8 mouse cellular contexts compared by ENCODE assay signal in the genomic region with DNA sequence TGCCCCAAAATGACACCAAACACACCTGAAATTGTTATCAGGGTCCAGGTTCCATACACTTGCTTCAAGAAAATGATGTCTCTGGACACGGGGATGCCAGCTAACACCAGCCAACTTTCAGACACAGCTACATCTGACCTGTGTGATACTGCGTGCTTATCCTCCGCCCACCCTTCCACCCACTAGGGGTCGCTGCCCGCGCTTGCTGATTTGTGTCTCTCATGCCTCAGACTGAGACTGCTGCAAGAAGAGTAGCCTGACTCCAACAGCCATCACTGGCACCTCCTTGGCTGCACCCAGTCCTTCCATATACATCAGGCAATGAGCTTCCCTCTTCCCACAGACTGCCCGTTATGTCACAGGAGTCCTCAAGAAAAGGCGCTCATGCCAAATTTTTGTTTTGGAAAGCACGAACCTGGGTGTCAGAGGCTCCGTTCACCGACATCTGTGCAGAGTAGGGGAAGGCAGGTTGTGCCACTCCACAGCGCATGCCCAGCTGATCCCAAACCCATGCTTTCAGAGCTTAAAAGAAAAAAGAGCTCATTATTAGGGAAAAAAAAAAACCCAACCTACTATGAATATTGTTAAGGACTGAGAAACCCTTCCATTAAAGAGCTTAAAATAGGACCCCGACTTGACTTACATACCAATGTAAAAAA. TPM values are rescaled to one million over a fixed set of nuclear protein-coding genes. Genes with fewer than 3 reads are reported as not detected.
A peak's percentile ranks its signal among the peaks of the same experiment; 100 is the strongest.
DNase-seq lines count a peak whose midpoint lies in the region; ATAC-seq lines count a peak whose summit lies in the region.

No protein-coding gene starts in this region.

- H3K36me3 ChIP-seq in liver, embryonic 12.5 days, result no peaks in the 10 kb centered on the region
- 0 out of 2 replicates have a peak, but pooled peaks cover 2% of the 10 kb centered on the region for H3K36me3 ChIP-seq in forebrain, embryonic 16.5 days (ENCODE audit: control insufficient read depth, insufficient read depth)
- H3K36me3 ChIP-seq in intestine, embryonic 15.5 days, result no peaks in the 10 kb centered on the region
- H3K36me3 ChIP-seq in midbrain, embryonic 16.5 days (ENCODE audit: control insufficient read depth, insufficient read depth, low read length), result no peaks in the 10 kb centered on the region

- H3K9me3 ChIP-seq in liver, embryonic 12.5 days (replicated peaks), result no peaks in the 10 kb centered on the region
- H3K9me3 ChIP-seq in forebrain, embryonic 16.5 days (ENCODE audit: control insufficient read depth, low read length), result no peaks in the 10 kb centered on the region
- no peaks in the 10 kb centered on the region for H3K9me3 ChIP-seq in intestine, embryonic 15.5 days
- no peaks in the 10 kb centered on the region for H3K9me3 ChIP-seq in midbrain, embryonic 16.5 days (replicated peaks; ENCODE audit: control insufficient read depth, low read length, poor library complexity, severe bottlenecking)

- no peak overlapping the region for H3K4me2 ChIP-seq in liver, embryonic 12.5 days
- peak overlapping the region; percentile 27 for H3K4me2 ChIP-seq in forebrain, embryonic 16.5 days (ENCODE audit: low read length)
- no peak overlapping the region for H3K4me2 ChIP-seq in intestine, embryonic 15.5 days (replicated peaks)
- H3K4me2 ChIP-seq in midbrain, embryonic 16.5 days (ENCODE audit: low read length), result peak overlapping the region; percentile 7; the same call in 1 of the 2 replicates

- ATAC-seq in liver, embryonic 12.5 days, result no peak
- peak; percentile 89 for ATAC-seq in forebrain, embryonic 16.5 days
- ATAC-seq in intestine, embryonic 15.5 days, result 0 out of 2 replicates have a peak, but pooled peaks have one; percentile 34
- peak; percentile 78 for ATAC-seq in midbrain, embryonic 16.5 days

- H3K4me3 ChIP-seq in liver, embryonic 12.5 days, result no peak overlapping the region
- no peak overlapping the region for H3K4me3 ChIP-seq in forebrain, embryonic 16.5 days (replicated peaks; ENCODE audit: low read length)
- no peak overlapping the region for H3K4me3 ChIP-seq in intestine, embryonic 15.5 days (replicated peaks)
- no peak overlapping the region for H3K4me3 ChIP-seq in midbrain, embryonic 16.5 days (ENCODE audit: low read depth, low read length)

- peak; percentile 65 for DNase-seq in liver
- peak; percentile 78 for DNase-seq in cerebellum, adult 11-12 months
- DNase-seq in left cerebral cortex, postnatal 25 days (ENCODE audit: low spot score in 2 of 2), result peak; percentile 80 to 91
- DNase-seq in testis, postnatal 10 days (ENCODE audit: low spot score), result peak; percentile 85

- 0 out of 2 replicates have a peak, but pooled peaks cover 3% of the 10 kb centered on the region for H3K4me1 ChIP-seq in liver, embryonic 12.5 days
- H3K4me1 ChIP-seq in forebrain, embryonic 16.5 days (replicated peaks; ENCODE audit: control insufficient read depth, insufficient read depth, low read length), result 0 out of 2 replicates have a peak, but pooled peaks cover 2% of the 10 kb centered on the region
- no peaks in the 10 kb centered on the region for H3K4me1 ChIP-seq in intestine, embryonic 15.5 days (replicated peaks)
- no peaks in the 10 kb centered on the region for H3K4me1 ChIP-seq in midbrain, embryonic 16.5 days (ENCODE audit: control insufficient read depth, insufficient read depth, low read length)

- no peak overlapping the region for H3K9ac ChIP-seq in liver, embryonic 12.5 days
- H3K9ac ChIP-seq in forebrain, embryonic 16.5 days (replicated peaks; ENCODE audit: low read depth, low read length), result no peak overlapping the region
- no peak overlapping the region for H3K9ac ChIP-seq in intestine, embryonic 15.5 days
- H3K9ac ChIP-seq in midbrain, embryonic 16.5 days (ENCODE audit: low read depth, low read length), result no peak overlapping the region

- no peaks in the 10 kb centered on the region; the same call in 1 of the 2 replicates for H3K27me3 ChIP-seq in liver, embryonic 12.5 days (replicated peaks)
- no peaks in the 10 kb centered on the region for H3K27me3 ChIP-seq in forebrain, embryonic 16.5 days (replicated peaks; ENCODE audit: control insufficient read depth, insufficient read depth, low read length)
- H3K27me3 ChIP-seq in intestine, embryonic 15.5 days (replicated peaks), result no peaks in the 10 kb centered on the region
- no peaks in the 10 kb centered on the region for H3K27me3 ChIP-seq in midbrain, embryonic 16.5 days (ENCODE audit: control insufficient read depth, insufficient read depth, low read depth, low read length)

- 40% methylated on average over 13 of the region's 13 CpGs for WGBS in liver, embryonic 12.5 days (ENCODE audit: insufficient replicate concordance)
- 30% methylated on average over 13 of the region's 13 CpGs for WGBS in forebrain, embryonic 16.5 days
- WGBS in intestine, embryonic 15.5 days, result 43% methylated on average over 13 of the region's 13 CpGs
- 40% methylated on average over 13 of the region's 13 CpGs for WGBS in midbrain, embryonic 16.5 days

- H3K27ac ChIP-seq in liver, embryonic 12.5 days, result no peak overlapping the region
- no peak overlapping the region for H3K27ac ChIP-seq in forebrain, embryonic 16.5 days (ENCODE audit: low read length)
- H3K27ac ChIP-seq in intestine, embryonic 15.5 days, result no peak overlapping the region
- H3K27ac ChIP-seq in midbrain, embryonic 16.5 days (ENCODE audit: low read length), result no peak overlapping the region

- intact Hi-C loops in left cerebral cortex, postnatal 25 days (cut with DNase I), result loop anchor here (2.0 kb wide), 2 partner anchors 42 to 890 kb away; partner anchors contain the start of gene Ube2ql1

RNA-seq across cellular contexts. Expression of gene Ube2ql1, which starts 43.2 kb away (rescaled TPM):
- polyA plus RNA-seq in liver, embryonic 12.5 days (2016; fragmentation: Nextera tagmentation; extraction: Ambion mirVana), result 0.18 and 0.21 TPM in 2 replicates
- 26.4 and 32.4 TPM in 2 replicates for polyA plus RNA-seq in forebrain, embryonic 16.5 days (2015; fragmentation: Nextera tagmentation; extraction: Ambion mirVana)
- 0.14 and 0.21 TPM in 2 replicates for polyA plus RNA-seq in intestine, embryonic 15.5 days (2015; fragmentation: Nextera tagmentation; extraction: Ambion mirVana)
- 100 to 1,000 TPM; 204 to 227 TPM for total RNA-seq in left cerebral cortex, postnatal 25 days (2021)
- 21.3 and 22.8 TPM in 2 replicates for polyA plus RNA-seq in midbrain, embryonic 16.5 days (2015; fragmentation: Nextera tagmentation; extraction: Ambion mirVana)

Comparison
In these comparisons a context has a peak if more than half of its experiments do, and no peak if none do; other contexts are left out.
1. H3K4me2 ChIP-seq: peak in forebrain, embryonic 16.5 days (single experiment) and midbrain, embryonic 16.5 days (single experiment); none in liver, embryonic 12.5 days (single experiment) and intestine, embryonic 15.5 days (single experiment).
2. RNA of gene Ube2ql1, which starts 43.2 kb away (polyA plus RNA-seq): 26.4 to 32.4 TPM in forebrain, embryonic 16.5 days and 21.3 to 22.8 TPM in midbrain, embryonic 16.5 days; 0.18 to 0.21 TPM in liver, embryonic 12.5 days and 0.14 to 0.21 TPM in intestine, embryonic 15.5 days; every median in the first group is over 10 times any median in the second.
3. Peak in every context shown above with its lines, with median percentiles within 50 percentile points of each other: DNase-seq.